8 mouse cellular contexts compared by ENCODE assay signal in the genomic region with DNA sequence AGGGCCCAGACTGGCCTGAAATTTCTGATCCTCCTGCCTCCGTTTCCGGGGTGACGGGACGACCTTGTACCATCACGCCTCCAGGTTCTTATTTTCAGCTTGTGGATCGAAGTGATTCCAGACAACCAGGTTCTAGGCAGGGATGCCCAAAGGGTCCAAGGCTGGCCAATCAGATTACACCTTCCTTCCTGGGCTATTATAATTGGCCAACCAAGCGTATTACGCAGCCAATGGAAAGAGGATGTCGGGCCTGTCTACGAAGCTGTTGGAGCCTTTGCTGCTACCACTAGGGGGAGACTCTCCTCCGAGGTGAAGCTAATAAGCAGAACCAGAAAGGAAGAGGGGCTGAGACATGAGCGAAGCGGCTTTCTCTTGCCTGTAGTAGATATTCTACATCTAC. TPM values are rescaled to one million over a fixed set of nuclear protein-coding genes. Genes with fewer than 3 reads are reported as not detected.
DNase-seq lines count a peak whose midpoint lies in the region; ATAC-seq and TF ChIP-seq lines count a peak whose summit lies in the region.

No protein-coding gene starts in this region.

- WGBS in forebrain, embryonic 12.5 days, result 5% methylated on average over 13 of the region's 13 CpGs
- WGBS in liver, embryonic 14.5 days (ENCODE audit: insufficient replicate concordance), result 8% methylated on average over 13 of the region's 13 CpGs
- WGBS in neural tube, embryonic 11.5 days, result 7% methylated on average over 13 of the region's 13 CpGs

- no peak overlapping the region for H3K9ac ChIP-seq in ES-E14 (ENCODE audit: insufficient read depth, low read depth, low read length, poor library complexity, severe bottlenecking)
- no peak overlapping the region for H3K9ac ChIP-seq in forebrain, embryonic 12.5 days
- H3K9ac ChIP-seq in liver, embryonic 14.5 days (replicated peaks), result no peak overlapping the region
- H3K9ac ChIP-seq in neural tube, embryonic 11.5 days (ENCODE audit: low read length), result no peak overlapping the region

- intact Hi-C loops in heart, postnatal 10 days (cut with DNase I), result no loop called here

- peak; percentile 95 for DNase-seq in ES-E14 (ENCODE audit: low read depth, low spot score)
- DNase-seq in c-Kit-positive CD71-negative TER-119-negative erythroid progenitor cells, embryonic 14.5 days (ENCODE audit: low read depth), result peak; percentile 80
- peak; percentile 78 to 83 for DNase-seq in heart, postnatal 10 days
- DNase-seq in kidney, postnatal 36 days, result peak; percentile 83 to 85
- peak; percentile 53 to 58 (median 55) for DNase-seq in liver, embryonic 14.5 days (ENCODE audit: low read depth in 3 of 3, low spot score in 3 of 3)
- peak; percentile 86 for DNase-seq in neural tube, embryonic 11.5 days (ENCODE audit: low spot score)
- peak; percentile 99 for DNase-seq in telencephalon, adult 2 months (ENCODE audit: low read depth, low spot score)

- H3K27ac ChIP-seq in ES-E14 (ENCODE audit: insufficient read depth, low read depth, low read length, poor library complexity, severe bottlenecking), result no peak overlapping the region
- H3K27ac ChIP-seq in forebrain, embryonic 12.5 days, result no peak overlapping the region
- H3K27ac ChIP-seq in liver, embryonic 14.5 days, result no peak overlapping the region
- no peak overlapping the region for H3K27ac ChIP-seq in neural tube, embryonic 11.5 days (ENCODE audit: low read depth, low read length)

- H3K4me1 ChIP-seq in ES-E14 (ENCODE audit: control insufficient read depth in 2 of 2, insufficient read depth in 2 of 2, low read length in 2 of 2, poor library complexity in 1 of 2), result peaks cover 0 to 5% of the 10 kb centered on the region in 2 experiments; a peak in 1 of 4 replicates
- H3K4me1 ChIP-seq in forebrain, embryonic 12.5 days, result peaks cover 23% of the 10 kb centered on the region
- H3K4me1 ChIP-seq in liver, embryonic 14.5 days (replicated peaks; ENCODE audit: control insufficient read depth in 2 of 2, insufficient read depth in 2 of 2, low read length in 1 of 2), result peaks cover 0 to 4% of the 10 kb centered on the region in 2 experiments; a peak in 1 of 4 replicates
- H3K4me1 ChIP-seq in neural tube, embryonic 11.5 days (ENCODE audit: control insufficient read depth, insufficient read depth, low read length), result no peaks in the 10 kb centered on the region

- H3K4me3 ChIP-seq in ES-E14 (ENCODE audit: insufficient read depth in 1 of 2, low read depth in 1 of 2, low read length in 2 of 2, poor library complexity in 1 of 2, severe bottlenecking in 1 of 2), result peak overlapping the region in 1 of 2 experiments; percentile 37; a peak in 2 of 4 replicates
- no peak overlapping the region for H3K4me3 ChIP-seq in forebrain, embryonic 12.5 days (replicated peaks)
- H3K4me3 ChIP-seq in liver, embryonic 14.5 days (ENCODE audit: insufficient read depth in 1 of 2, low read depth in 2 of 2, low read length in 2 of 2), result no peak overlapping the region
- peak overlapping the region; percentile 10; the same call in 1 of the 2 replicates for H3K4me3 ChIP-seq in neural tube, embryonic 11.5 days (ENCODE audit: low read depth, low read length)

- peak overlapping the region; percentile 34 for H3K4me2 ChIP-seq in forebrain, embryonic 12.5 days
- H3K4me2 ChIP-seq in liver, embryonic 14.5 days (ENCODE audit: low read depth), result no peak overlapping the region
- peak overlapping the region; percentile 41 for H3K4me2 ChIP-seq in neural tube, embryonic 11.5 days (ENCODE audit: low read depth)

- H3K36me3 ChIP-seq in ES-E14 (ENCODE audit: control insufficient read depth, insufficient read depth, low read length, poor library complexity, severe bottlenecking), result no peaks in the 10 kb centered on the region
- H3K36me3 ChIP-seq in forebrain, embryonic 12.5 days (replicated peaks), result no peaks in the 10 kb centered on the region
- no peaks in the 10 kb centered on the region for H3K36me3 ChIP-seq in liver, embryonic 14.5 days (replicated peaks; ENCODE audit: control insufficient read depth, insufficient read depth, low read depth)
- H3K36me3 ChIP-seq in neural tube, embryonic 11.5 days (ENCODE audit: control insufficient read depth, insufficient read depth, low read length), result no peaks in the 10 kb centered on the region

- no peaks in the 10 kb centered on the region for H3K9me3 ChIP-seq in ES-E14 (ENCODE audit: control insufficient read depth, insufficient read depth, low read depth, low read length)
- no peaks in the 10 kb centered on the region for H3K9me3 ChIP-seq in forebrain, embryonic 12.5 days
- H3K9me3 ChIP-seq in liver, embryonic 14.5 days (ENCODE audit: control insufficient read depth, low read length), result no peaks in the 10 kb centered on the region
- no peaks in the 10 kb centered on the region for H3K9me3 ChIP-seq in neural tube, embryonic 11.5 days (ENCODE audit: control insufficient read depth, low read length)

- in situ Hi-C loops in ES-E14 (cut with MboI; ENCODE audit: low sequenced_read_pairs in 2 of 2, unreplicated experiment in 2 of 2), result no loop called here

- peak; percentile 92 for ATAC-seq in forebrain, embryonic 12.5 days (ENCODE audit: low FRiP score)
- peak; percentile 69; the same call in 1 of the 2 replicates for ATAC-seq in liver, embryonic 14.5 days (ENCODE audit: insufficient read depth)
- ATAC-seq in neural tube, embryonic 11.5 days (ENCODE audit: insufficient read depth, low FRiP score, low TSS enrichment), result peak; percentile 92

- peaks cover 43% of the 10 kb centered on the region for H3K27me3 ChIP-seq in forebrain, embryonic 12.5 days
- no peaks in the 10 kb centered on the region; the same call in 1 of the 2 replicates for H3K27me3 ChIP-seq in liver, embryonic 14.5 days (ENCODE audit: control insufficient read depth, insufficient read depth, low read length)
- H3K27me3 ChIP-seq in neural tube, embryonic 11.5 days (ENCODE audit: control insufficient read depth, insufficient read depth, low read length), result no peaks in the 10 kb centered on the region

- TF ChIP-seq CTCF in liver, embryonic 14.5 days (IDR thresholded peaks at IDR 0.05; ENCODE audit: low read depth), result peak; percentile 87

- TF ChIP-seq EP300 in liver, embryonic 14.5 days (IDR thresholded peaks at IDR 0.05; ENCODE audit: low read depth), result no peak

TF ChIP-seq in ES-E14, 5 proteins besides CTCF, POLR2A, EP300 and RAD21:
- TF ChIP-seq ZNF384 (IDR thresholded peaks at IDR 0.05; ENCODE audit: low read depth, low read length) (no peak), CHD2 (IDR thresholded peaks at IDR 0.05; ENCODE audit: low read depth, low read length) (peak; percentile 80), MAFK (IDR thresholded peaks at IDR 0.05; ENCODE audit: insufficient read depth, low read depth, low read length) (no peak), ZC3H11A (IDR thresholded peaks at IDR 0.05; ENCODE audit: borderline replicate concordance, low read depth, low read length) (peak; percentile 42; the same call in 1 of the 2 replicates)

RNA-seq across cellular contexts. Expression of gene Sdhaf1, which starts 8.2 kb away (rescaled TPM):
- 6.6 and 8.5 TPM in 2 replicates for total RNA-seq in ES-E14 (2012; rRNA removed)
- polyA plus RNA-seq in forebrain, embryonic 12.5 days (2016; fragmentation: Nextera tagmentation; extraction: Ambion mirVana), result 22.0 and 23.8 TPM in 2 replicates
- 10 to 100 TPM; 15.1 to 15.8 TPM for total RNA-seq in heart, postnatal 10 days (2021)
- 3.8 and 5.1 TPM in 2 replicates for polyA plus RNA-seq in liver, embryonic 14.5 days (2012; rRNA removed)
- polyA plus RNA-seq in liver, embryonic 14.5 days (2014; fragmentation: Nextera tagmentation; extraction: Ambion mirVana), result 6.7 and 7.0 TPM in 2 replicates
- 23.1 and 26.5 TPM in 2 replicates for polyA plus RNA-seq in neural tube, embryonic 11.5 days (2014; fragmentation: Nextera tagmentation; extraction: Ambion mirVana)

RNA-seq across cellular contexts. Expression of gene E130208F15Rik, which starts 10.3 kb away (rescaled TPM):
- 1.9 and 3.3 TPM in 2 replicates for total RNA-seq in ES-E14 (2012; rRNA removed)
- polyA plus RNA-seq in forebrain, embryonic 12.5 days (2016; fragmentation: Nextera tagmentation; extraction: Ambion mirVana), result 2.0 TPM in 1 of 2 replicates, not detected in the other
- 1 to 10 TPM in 1 of 2 experiments, under 1 TPM in 1; 0.87 to 1.0 TPM for total RNA-seq in heart, postnatal 10 days (2021)
- 0.11 and 0.19 TPM in 2 replicates for polyA plus RNA-seq in liver, embryonic 14.5 days (2012; rRNA removed)
- polyA plus RNA-seq in liver, embryonic 14.5 days (2014; fragmentation: Nextera tagmentation; extraction: Ambion mirVana), result not detected in 2 replicates
- polyA plus RNA-seq in neural tube, embryonic 11.5 days (2014; fragmentation: Nextera tagmentation; extraction: Ambion mirVana), result not detected in 2 replicates

RNA-seq across cellular contexts. Expression of gene Syne4, which starts 17.3 kb away (rescaled TPM):
- total RNA-seq in ES-E14 (2012; rRNA removed), result 14.5 and 25.5 TPM in 2 replicates
- polyA plus RNA-seq in forebrain, embryonic 12.5 days (2016; fragmentation: Nextera tagmentation; extraction: Ambion mirVana), result 21.8 and 23.5 TPM in 2 replicates
- under 1 TPM; 0.86 to 0.87 TPM for total RNA-seq in heart, postnatal 10 days (2021)
- polyA plus RNA-seq in liver, embryonic 14.5 days (2012; rRNA removed), result 11.1 and 12.0 TPM in 2 replicates
- polyA plus RNA-seq in liver, embryonic 14.5 days (2014; fragmentation: Nextera tagmentation; extraction: Ambion mirVana), result 7.0 and 7.6 TPM in 2 replicates
- polyA plus RNA-seq in neural tube, embryonic 11.5 days (2014; fragmentation: Nextera tagmentation; extraction: Ambion mirVana), result 16.6 and 18.1 TPM in 2 replicates

RNA-seq across cellular contexts. Expression of gene Alkbh6, which starts 23.4 kb away (rescaled TPM):
- 24.5 and 37.8 TPM in 2 replicates for total RNA-seq in ES-E14 (2012; rRNA removed)
- polyA plus RNA-seq in forebrain, embryonic 12.5 days (2016; fragmentation: Nextera tagmentation; extraction: Ambion mirVana), result 73.2 and 79.0 TPM in 2 replicates
- 10 to 100 TPM; 26.0 to 27.4 TPM for total RNA-seq in heart, postnatal 10 days (2021)
- polyA plus RNA-seq in liver, embryonic 14.5 days (2012; rRNA removed), result 13.8 and 18.6 TPM in 2 replicates
- 16.0 and 19.5 TPM in 2 replicates for polyA plus RNA-seq in liver, embryonic 14.5 days (2014; fragmentation: Nextera tagmentation; extraction: Ambion mirVana)
- 87.4 and 94.0 TPM in 2 replicates for polyA plus RNA-seq in neural tube, embryonic 11.5 days (2014; fragmentation: Nextera tagmentation; extraction: Ambion mirVana)

RNA-seq across cellular contexts. Expression of gene Lrfn3, which starts 30.7 kb away (rescaled TPM):
- total RNA-seq in ES-E14 (2012; rRNA removed), result 2.6 and 4.4 TPM in 2 replicates
- polyA plus RNA-seq in forebrain, embryonic 12.5 days (2016; fragmentation: Nextera tagmentation; extraction: Ambion mirVana), result 7.3 and 8.1 TPM in 2 replicates
- total RNA-seq in heart, postnatal 10 days (2021), result 1 to 10 TPM; 1.7 TPM
- 1.4 and 1.7 TPM in 2 replicates for polyA plus RNA-seq in liver, embryonic 14.5 days (2012; rRNA removed)
- 0.79 and 1.2 TPM in 2 replicates for polyA plus RNA-seq in liver, embryonic 14.5 days (2014; fragmentation: Nextera tagmentation; extraction: Ambion mirVana)
- 6.3 TPM in 2 replicates for polyA plus RNA-seq in neural tube, embryonic 11.5 days (2014; fragmentation: Nextera tagmentation; extraction: Ambion mirVana)
